Mouse (Mus musculus) B cell, adult 2 months (primary cell): ENCODE results near the gene Smok3c.
"Not testable (repeated sequence)": the region's sequence is repeated elsewhere in the genome, so short reads cannot be mapped to it uniquely, and the experiment has no call there.

Source experiments
- DNase-seq, 2 experiments: peaks; one replicate each; pipeline ENCODE4 v3.0.0; 2022

The Smok3c gene

GRCm38 (mm10) chr5:138107130-138107529 lies 54.1 kb downstream of the Smok3c start:
- DNase-seq, result no peak

- DNase-seq, result not testable (repeated sequence)
Measured at GRCm38 (mm10) chr5:138109847-138110396, 56.9 kb downstream of the Smok3c start.
